Mouse (Mus musculus): ENCODE measurements around the gene Dgki.

The Dgki gene

GRCm38 (mm10) chr6:36797066-36797655, 502.8 kb downstream of the Dgki start:
- no peak for DNase-seq
